In genomic region chr10:77818523-77818922, GRCm38 (mm10) we compare ENCODE assay signal across 22 mouse cellular contexts. TPM values are rescaled to one million over a fixed set of nuclear protein-coding genes. Genes with fewer than 3 reads are reported as not detected.
DNase-seq lines count a peak whose midpoint lies in the region; ATAC-seq lines count a peak whose summit lies in the region.
"Had no signal": no experiment of that assay in that cellular context is flagged by ENCODE, and none has a peak within 500 bp of the region (broad histone marks: within the 10 kb centered on the region; RNA-seq: fewer than 3 reads in every experiment).

No protein-coding gene starts in this region.

- H3K27me3 ChIP-seq in hindbrain, embryonic 12.5 days = no peaks in the 10 kb centered on the region; the same call in 1 of the 2 replicates
- no peaks in the 10 kb centered on the region for H3K27me3 ChIP-seq in hindbrain, embryonic 10.5 days (ENCODE audit: insufficient read depth, poor library complexity, severe bottlenecking)
- H3K27me3 ChIP-seq in midbrain, embryonic 14.5 days (ENCODE audit: control insufficient read depth, insufficient read depth, low read length) = no peaks in the 10 kb centered on the region
- H3K27me3 ChIP-seq in midbrain, embryonic 11.5 days (ENCODE audit: control insufficient read depth, insufficient read depth, low read length) = no peaks in the 10 kb centered on the region
- H3K27me3 ChIP-seq in hindbrain, embryonic 16.5 days (replicated peaks; ENCODE audit: control insufficient read depth, insufficient read depth, low read length) = no peaks in the 10 kb centered on the region

- DNase-seq in hindbrain, embryonic 10.5 days (ENCODE audit: low spot score) = no peak
- DNase-seq in midbrain, embryonic 14.5 days = no peak
- no peak for DNase-seq in midbrain, embryonic 11.5 days (ENCODE audit: low spot score, missing footprints)
- DNase-seq in adrenal gland, adult 2 months = no peak
- no peak for DNase-seq in layer of hippocampus, adult 9-11 months
- DNase-seq: B cell, adult 2 months; cerebellum, adult 9-11 months; kidney, adult 18-20 months; kidney, postnatal 25 days; lung, adult 18-20 months; lung, postnatal 36 days; right cerebral cortex, postnatal 25 days had no signal

- H3K9ac ChIP-seq in hindbrain, embryonic 12.5 days = no peak overlapping the region
- H3K9ac ChIP-seq in midbrain, embryonic 14.5 days (replicated peaks; ENCODE audit: low read length) = no peak overlapping the region
- H3K9ac ChIP-seq in midbrain, embryonic 11.5 days (ENCODE audit: low read length) = no peak overlapping the region
- H3K9ac ChIP-seq in hindbrain, embryonic 16.5 days (ENCODE audit: low read depth, low read length) = no peak overlapping the region

- WGBS in hindbrain, embryonic 12.5 days = 96% methylated on average over 4 of the region's 4 CpGs
- 93% methylated on average over 4 of the region's 4 CpGs for WGBS in hindbrain, embryonic 10.5 days
- 97% methylated on average over 4 of the region's 4 CpGs for WGBS in midbrain, embryonic 14.5 days
- 94% methylated on average over 4 of the region's 4 CpGs for WGBS in midbrain, embryonic 11.5 days
- 92% methylated on average over 4 of the region's 4 CpGs for WGBS in hindbrain, embryonic 16.5 days

- ATAC-seq in hindbrain, embryonic 12.5 days (ENCODE audit: low FRiP score) = 0 out of 2 replicates have a peak, but pooled peaks have one; percentile 35
- peak; percentile 37; the same call in 1 of the 2 replicates for ATAC-seq in midbrain, embryonic 14.5 days (ENCODE audit: low FRiP score, low TSS enrichment)
- ATAC-seq in midbrain, embryonic 11.5 days (ENCODE audit: low FRiP score) = no peak
- ATAC-seq in hindbrain, embryonic 16.5 days = peak; percentile 45; the same call in 1 of the 2 replicates
- ATAC-seq: forebrain, embryonic 16.5 days had no signal

- no peaks in the 10 kb centered on the region for H3K36me3 ChIP-seq in hindbrain, embryonic 12.5 days
- no peaks in the 10 kb centered on the region for H3K36me3 ChIP-seq in hindbrain, embryonic 10.5 days
- no peaks in the 10 kb centered on the region for H3K36me3 ChIP-seq in midbrain, embryonic 14.5 days (ENCODE audit: control insufficient read depth, insufficient read depth, low read length)
- H3K36me3 ChIP-seq in midbrain, embryonic 11.5 days (ENCODE audit: control insufficient read depth, insufficient read depth, low read length) = no peaks in the 10 kb centered on the region
- H3K36me3 ChIP-seq in hindbrain, embryonic 16.5 days (ENCODE audit: control insufficient read depth, insufficient read depth, low read length) = no peaks in the 10 kb centered on the region

- H3K27ac ChIP-seq in hindbrain, embryonic 12.5 days = no peak overlapping the region
- no peak overlapping the region for H3K27ac ChIP-seq in hindbrain, embryonic 10.5 days
- H3K27ac ChIP-seq in midbrain, embryonic 14.5 days (replicated peaks; ENCODE audit: low read depth, low read length) = 0 out of 2 replicates have a peak overlapping the region, but pooled peaks have one; percentile 26
- H3K27ac ChIP-seq in midbrain, embryonic 11.5 days (ENCODE audit: low read depth, low read length) = no peak overlapping the region
- H3K27ac ChIP-seq in hindbrain, embryonic 16.5 days (ENCODE audit: low read depth, low read length) = no peak overlapping the region

- H3K4me3 ChIP-seq in hindbrain, embryonic 12.5 days = no peak overlapping the region
- H3K4me3 ChIP-seq in hindbrain, embryonic 10.5 days = no peak overlapping the region
- no peak overlapping the region for H3K4me3 ChIP-seq in midbrain, embryonic 14.5 days (replicated peaks; ENCODE audit: low read depth, low read length)
- H3K4me3 ChIP-seq in midbrain, embryonic 11.5 days (ENCODE audit: low read depth, low read length) = no peak overlapping the region
- no peak overlapping the region for H3K4me3 ChIP-seq in hindbrain, embryonic 16.5 days (ENCODE audit: low read length)
- H3K4me3 ChIP-seq: erythroblast, embryonic 14.5 days had no signal

- H3K9me3 ChIP-seq in hindbrain, embryonic 12.5 days (replicated peaks) = no peaks in the 10 kb centered on the region
- no peaks in the 10 kb centered on the region for H3K9me3 ChIP-seq in hindbrain, embryonic 10.5 days
- no peaks in the 10 kb centered on the region for H3K9me3 ChIP-seq in midbrain, embryonic 14.5 days (ENCODE audit: control insufficient read depth, low read length)
- H3K9me3 ChIP-seq in midbrain, embryonic 11.5 days (ENCODE audit: control insufficient read depth, low read length) = no peaks in the 10 kb centered on the region
- no peaks in the 10 kb centered on the region for H3K9me3 ChIP-seq in hindbrain, embryonic 16.5 days (ENCODE audit: control insufficient read depth, low read length)

- H3K4me1 ChIP-seq in hindbrain, embryonic 12.5 days = no peaks in the 10 kb centered on the region
- peaks cover 7% of the 10 kb centered on the region; the same call in 1 of the 2 replicates for H3K4me1 ChIP-seq in hindbrain, embryonic 10.5 days (replicated peaks)
- H3K4me1 ChIP-seq in midbrain, embryonic 14.5 days (ENCODE audit: control insufficient read depth, insufficient read depth, low read length) = no peaks in the 10 kb centered on the region
- H3K4me1 ChIP-seq in midbrain, embryonic 11.5 days (ENCODE audit: control insufficient read depth, insufficient read depth, low read length) = no peaks in the 10 kb centered on the region
- no peaks in the 10 kb centered on the region for H3K4me1 ChIP-seq in hindbrain, embryonic 16.5 days (ENCODE audit: control insufficient read depth, insufficient read depth, low read depth, low read length)

- no peak overlapping the region for H3K4me2 ChIP-seq in hindbrain, embryonic 12.5 days (replicated peaks)
- no peak overlapping the region for H3K4me2 ChIP-seq in midbrain, embryonic 14.5 days (ENCODE audit: low read length)
- H3K4me2 ChIP-seq in midbrain, embryonic 11.5 days = no peak overlapping the region
- no peak overlapping the region for H3K4me2 ChIP-seq in hindbrain, embryonic 16.5 days (ENCODE audit: low read length)

RNA-seq across cellular contexts. Expression of gene Gm2696, which starts 4.0 kb away (rescaled TPM):
- polyA plus RNA-seq in hindbrain, embryonic 12.5 days (2016; fragmentation: Nextera tagmentation; extraction: Ambion mirVana) = 0.31 TPM in 1 of 2 replicates, not detected in the other
- polyA plus RNA-seq in hindbrain, embryonic 10.5 days (2016; fragmentation: Nextera tagmentation; extraction: Ambion mirVana) = not detected in 2 replicates
- polyA plus RNA-seq in midbrain, embryonic 14.5 days (2014; fragmentation: Nextera tagmentation; extraction: Ambion mirVana) = not detected in 2 replicates
- polyA plus RNA-seq in midbrain, embryonic 11.5 days (2014; fragmentation: Nextera tagmentation; extraction: Ambion mirVana) = not detected in 2 replicates
- polyA plus RNA-seq in hindbrain, embryonic 16.5 days (2015; fragmentation: Nextera tagmentation; extraction: Ambion mirVana) = not detected in 2 replicates
- total RNA-seq in adrenal gland, adult 2 months (2021) = not detected
- polyA plus RNA-seq in adrenal gland, adult 2 months (2012; rRNA removed) = not detected in 2 replicates
- total RNA-seq: adrenal gland, postnatal 4 days; granulocyte monocyte progenitor cell, adult 5-6 weeks had no signal
- polyA plus RNA-seq: erythroblast, embryonic 14.5 days; forebrain, embryonic 16.5 days; heart, embryonic 14.5 days; neural tube, embryonic 14.5 days; testis, adult 2 months had no signal

RNA-seq across cellular contexts. Expression of gene Gm9507, which starts 6.9 kb away (rescaled TPM):
- polyA plus RNA-seq in hindbrain, embryonic 12.5 days (2016; fragmentation: Nextera tagmentation; extraction: Ambion mirVana) = not detected in 2 replicates
- not detected in 2 replicates for polyA plus RNA-seq in hindbrain, embryonic 10.5 days (2016; fragmentation: Nextera tagmentation; extraction: Ambion mirVana)
- polyA plus RNA-seq in midbrain, embryonic 14.5 days (2014; fragmentation: Nextera tagmentation; extraction: Ambion mirVana) = not detected in 2 replicates
- not detected in 2 replicates for polyA plus RNA-seq in midbrain, embryonic 11.5 days (2014; fragmentation: Nextera tagmentation; extraction: Ambion mirVana)
- not detected in 2 replicates for polyA plus RNA-seq in hindbrain, embryonic 16.5 days (2015; fragmentation: Nextera tagmentation; extraction: Ambion mirVana)
- not detected for total RNA-seq in adrenal gland, adult 2 months (2021)
- polyA plus RNA-seq in adrenal gland, adult 2 months (2012; rRNA removed) = 0.31 TPM in 1 of 2 replicates, not detected in the other
- total RNA-seq: adrenal gland, postnatal 4 days; granulocyte monocyte progenitor cell, adult 5-6 weeks had no signal
- polyA plus RNA-seq: erythroblast, embryonic 14.5 days; forebrain, embryonic 16.5 days; heart, embryonic 14.5 days; limb, embryonic 14.5 days; neural tube, embryonic 14.5 days; testis, adult 2 months had no signal

RNA-seq across cellular contexts. Expression of gene Krtap10-4, which starts 8.4 kb away (rescaled TPM):
- not detected in 2 replicates for polyA plus RNA-seq in hindbrain, embryonic 12.5 days (2016; fragmentation: Nextera tagmentation; extraction: Ambion mirVana)
- not detected in 2 replicates for polyA plus RNA-seq in hindbrain, embryonic 10.5 days (2016; fragmentation: Nextera tagmentation; extraction: Ambion mirVana)
- not detected in 2 replicates for polyA plus RNA-seq in midbrain, embryonic 14.5 days (2014; fragmentation: Nextera tagmentation; extraction: Ambion mirVana)
- not detected in 2 replicates for polyA plus RNA-seq in midbrain, embryonic 11.5 days (2014; fragmentation: Nextera tagmentation; extraction: Ambion mirVana)
- not detected in 2 replicates for polyA plus RNA-seq in hindbrain, embryonic 16.5 days (2015; fragmentation: Nextera tagmentation; extraction: Ambion mirVana)
- total RNA-seq in adrenal gland, adult 2 months (2021) = not detected
- polyA plus RNA-seq in adrenal gland, adult 2 months (2012; rRNA removed) = not detected in 2 replicates
- total RNA-seq: adrenal gland, postnatal 4 days; granulocyte monocyte progenitor cell, adult 5-6 weeks had no signal
- polyA plus RNA-seq: erythroblast, embryonic 14.5 days; forebrain, embryonic 16.5 days; heart, embryonic 14.5 days; limb, embryonic 14.5 days; neural tube, embryonic 14.5 days had no signal

RNA-seq across cellular contexts. Expression of gene Krtap10-10, which starts 17.2 kb away (rescaled TPM):
- not detected in 2 replicates for polyA plus RNA-seq in hindbrain, embryonic 12.5 days (2016; fragmentation: Nextera tagmentation; extraction: Ambion mirVana)
- polyA plus RNA-seq in hindbrain, embryonic 10.5 days (2016; fragmentation: Nextera tagmentation; extraction: Ambion mirVana) = not detected in 2 replicates
- not detected in 2 replicates for polyA plus RNA-seq in midbrain, embryonic 14.5 days (2014; fragmentation: Nextera tagmentation; extraction: Ambion mirVana)
- polyA plus RNA-seq in midbrain, embryonic 11.5 days (2014; fragmentation: Nextera tagmentation; extraction: Ambion mirVana) = not detected in 2 replicates
- not detected in 2 replicates for polyA plus RNA-seq in hindbrain, embryonic 16.5 days (2015; fragmentation: Nextera tagmentation; extraction: Ambion mirVana)
- total RNA-seq in adrenal gland, adult 2 months (2021) = not detected
- polyA plus RNA-seq in adrenal gland, adult 2 months (2012; rRNA removed) = not detected in 2 replicates
- total RNA-seq: adrenal gland, postnatal 4 days had no signal
- polyA plus RNA-seq: erythroblast, embryonic 14.5 days; forebrain, embryonic 16.5 days; heart, embryonic 14.5 days; neural tube, embryonic 14.5 days; testis, adult 2 months had no signal

RNA-seq across cellular contexts. Expression of gene Gm19668, which starts 19.6 kb away (rescaled TPM):
- not detected in 2 replicates for polyA plus RNA-seq in hindbrain, embryonic 12.5 days (2016; fragmentation: Nextera tagmentation; extraction: Ambion mirVana)
- not detected in 2 replicates for polyA plus RNA-seq in hindbrain, embryonic 10.5 days (2016; fragmentation: Nextera tagmentation; extraction: Ambion mirVana)
- polyA plus RNA-seq in midbrain, embryonic 14.5 days (2014; fragmentation: Nextera tagmentation; extraction: Ambion mirVana) = not detected in 2 replicates
- polyA plus RNA-seq in midbrain, embryonic 11.5 days (2014; fragmentation: Nextera tagmentation; extraction: Ambion mirVana) = not detected in 2 replicates
- not detected in 2 replicates for polyA plus RNA-seq in hindbrain, embryonic 16.5 days (2015; fragmentation: Nextera tagmentation; extraction: Ambion mirVana)
- not detected for total RNA-seq in adrenal gland, adult 2 months (2021)
- not detected in 2 replicates for polyA plus RNA-seq in adrenal gland, adult 2 months (2012; rRNA removed)
- total RNA-seq: adrenal gland, postnatal 4 days; granulocyte monocyte progenitor cell, adult 5-6 weeks had no signal
- polyA plus RNA-seq: erythroblast, embryonic 14.5 days; forebrain, embryonic 16.5 days; heart, embryonic 14.5 days; limb, embryonic 14.5 days; neural tube, embryonic 14.5 days; testis, adult 2 months had no signal
